Mouse (Mus musculus): ENCODE results near the gene Rab38. TPM values are rescaled to one million over a fixed set of nuclear protein-coding genes. Genes with fewer than 3 reads are reported as not detected.

The Rab38 gene
- polyA plus RNA-seq, 1 experiment from 2014 or later, result 2.4 TPM

Other genes with a start within 250 kb of the Rab38 start
- gene Ctsc, start 152.2 kb upstream of the Rab38 start, polyA plus RNA-seq (2015; fragmentation: Nextera tagmentation; extraction: Ambion mirVana), result 18.7 and 21.4 TPM in 2 replicates

Data from neural tube, embryonic 13.5 days (tissue).